Mouse (Mus musculus): ENCODE data around the gene Etnk1. TPM values are rescaled to one million over a fixed set of nuclear protein-coding genes. Genes with fewer than 3 reads are reported as not detected.

Gene Etnk1
- polyA plus RNA-seq, 1 experiment from 2014 or later = 34.2 TPM

DNA sequence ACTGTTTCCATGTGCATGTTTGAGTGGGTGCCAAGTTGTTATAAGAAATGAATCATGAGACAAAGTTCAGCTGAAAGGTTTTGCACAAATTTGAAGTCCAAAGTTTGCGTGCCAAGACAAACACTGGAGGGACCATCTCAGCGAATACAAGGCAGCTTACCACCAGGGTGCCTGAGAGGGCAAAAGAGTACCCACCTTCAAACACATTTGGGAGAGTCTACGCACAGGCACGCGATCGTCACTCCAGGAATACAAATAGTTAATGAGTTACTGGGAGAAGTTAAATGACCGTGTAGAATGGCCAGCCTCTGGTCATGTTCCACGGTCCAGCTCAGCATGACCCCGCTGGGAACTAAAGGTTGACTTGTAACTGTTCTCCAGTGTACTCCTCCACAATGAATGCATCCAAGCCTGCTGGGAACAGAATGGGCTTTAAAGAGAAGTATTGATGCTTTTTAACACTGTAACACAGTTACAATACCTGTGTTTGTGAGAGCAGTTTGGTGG lies 14.6 kb upstream of the Etnk1 start:
- Histone ChIP-seq H3K9ac (replicated peaks) (no peak overlapping the region), H3K4me1 (replicated peaks) (0 out of 2 replicates have a peak, but pooled peaks cover 4% of the 10 kb centered on the region), H3K27ac (no peak overlapping the region), H3K27me3 (no peaks in the 10 kb centered on the region; the same call in 1 of the 2 replicates), H3K9me3 (no peaks in the 10 kb centered on the region), H3K4me2 (replicated peaks) (no peak overlapping the region), H3K36me3 (no peaks in the 10 kb centered on the region), H3K4me3 (replicated peaks) (no peak overlapping the region)
- 40% methylated on average over 9 of the region's 9 CpGs for WGBS
- no peak for ATAC-seq

DNA sequence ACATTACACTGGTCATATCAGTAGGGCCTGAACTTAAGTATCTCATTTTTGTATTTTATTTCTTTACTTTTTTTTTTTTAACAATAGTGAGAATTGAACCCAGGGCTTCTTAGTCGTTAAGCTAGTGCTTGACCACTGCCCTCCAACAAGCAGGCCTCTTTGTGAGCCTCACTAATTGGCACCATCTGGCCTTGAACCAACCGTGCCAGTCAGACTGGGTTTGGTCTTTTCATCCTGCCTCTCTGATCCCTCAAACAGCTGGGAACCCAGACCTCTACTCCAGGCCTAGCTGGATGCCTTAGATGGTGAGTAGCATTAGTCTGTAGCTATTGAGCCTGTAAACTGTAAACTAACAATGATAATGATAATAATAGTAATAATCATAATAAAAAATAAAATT lies 13.9 kb upstream of the Etnk1 start:
- Histone ChIP-seq H3K9ac (replicated peaks) (no peak overlapping the region), H3K4me3 (replicated peaks) (no peak overlapping the region), H3K27ac (no peak overlapping the region), H3K36me3 (no peaks in the 10 kb centered on the region), H3K4me1 (replicated peaks) (0 out of 2 replicates have a peak, but pooled peaks cover 4% of the 10 kb centered on the region), H3K4me2 (replicated peaks) (no peak overlapping the region), H3K27me3 (no peaks in the 10 kb centered on the region; the same call in 1 of the 2 replicates), H3K9me3 (no peaks in the 10 kb centered on the region)
- ATAC-seq = no peak
- 36% methylated on average over 2 of the region's 2 CpGs for WGBS

DNA sequence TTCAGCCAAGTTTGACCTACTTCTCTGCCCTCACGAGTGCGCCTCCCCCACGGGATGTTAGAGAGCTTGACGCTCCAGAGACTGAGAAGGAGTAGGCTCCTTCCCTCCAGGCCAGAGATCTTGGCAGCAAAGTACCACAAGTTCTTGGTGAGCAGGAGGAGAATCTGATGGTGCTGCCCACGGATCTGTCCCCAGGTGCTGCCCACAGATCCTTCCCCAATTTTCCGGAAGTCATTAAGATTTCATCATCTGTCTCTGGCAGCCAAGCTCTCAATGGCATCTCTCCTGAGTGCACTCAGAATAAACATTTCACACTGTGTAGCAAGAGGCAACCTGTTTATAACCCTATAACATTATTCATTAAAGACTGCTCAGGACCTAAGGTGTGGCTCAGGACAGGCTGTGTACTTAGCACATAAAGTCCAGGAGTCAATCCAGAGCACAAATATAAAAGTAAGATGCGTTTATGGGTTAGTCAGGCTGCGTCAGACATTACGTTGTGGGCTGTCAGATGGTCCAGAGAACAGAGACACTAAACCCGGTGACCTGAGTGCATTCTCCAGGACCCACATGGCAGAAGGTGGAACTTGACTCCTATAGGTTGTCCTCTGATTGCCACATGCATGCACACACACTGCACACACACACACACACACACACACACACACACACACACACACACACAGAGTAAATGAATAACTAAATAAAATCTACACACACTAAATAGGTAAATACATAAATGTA lies 13.1 kb upstream of the Etnk1 start:
- whole genome bisulfite sequencing = 76% methylated on average over 10 of the region's 10 CpGs
- no peaks in the 10 kb centered on the region for H3K9me3 ChIP-seq
- no peaks in the 10 kb centered on the region for H3K36me3 ChIP-seq
- H3K4me3 ChIP-seq (replicated peaks) = no peak overlapping the region
- ATAC-seq = no peak
- H3K9ac ChIP-seq (replicated peaks) = no peak overlapping the region
- H3K4me2 ChIP-seq (replicated peaks) = no peak overlapping the region
- H3K4me1 ChIP-seq (replicated peaks) = 0 out of 2 replicates have a peak, but pooled peaks cover 4% of the 10 kb centered on the region
- no peak overlapping the region for H3K27ac ChIP-seq
- no peaks in the 10 kb centered on the region; the same call in 1 of the 2 replicates for H3K27me3 ChIP-seq

DNA sequence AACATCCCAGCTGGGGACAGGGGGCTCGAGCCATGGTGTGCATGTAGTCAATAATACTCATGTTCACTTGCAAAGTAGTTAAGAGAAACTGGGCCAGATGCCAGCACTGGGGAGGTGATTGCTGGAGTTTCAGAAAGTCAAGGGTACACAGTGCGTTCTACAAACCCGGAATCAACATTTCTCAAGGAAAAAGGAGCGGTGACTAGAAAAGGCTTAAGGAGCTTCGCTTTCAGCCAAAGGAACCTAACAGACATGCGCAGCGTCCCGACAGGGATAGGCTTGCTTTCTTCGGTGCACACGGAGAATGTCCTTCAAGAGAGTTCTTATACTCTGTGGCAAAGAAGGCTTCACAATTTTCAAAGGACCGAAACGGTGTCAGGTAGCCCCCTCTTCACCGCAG lies 12.1 kb upstream of the Etnk1 start:
- Histone ChIP-seq H3K27ac (no peak overlapping the region), H3K4me1 (replicated peaks) (0 out of 2 replicates have a peak, but pooled peaks cover 4% of the 10 kb centered on the region), H3K4me3 (replicated peaks) (no peak overlapping the region), H3K9me3 (no peaks in the 10 kb centered on the region), H3K27me3 (no peaks in the 10 kb centered on the region; the same call in 1 of the 2 replicates), H3K9ac (replicated peaks) (no peak overlapping the region), H3K36me3 (no peaks in the 10 kb centered on the region), H3K4me2 (replicated peaks) (no peak overlapping the region)
- 84% methylated on average over 13 of the region's 13 CpGs for WGBS
- ATAC-seq = no peak

DNA sequence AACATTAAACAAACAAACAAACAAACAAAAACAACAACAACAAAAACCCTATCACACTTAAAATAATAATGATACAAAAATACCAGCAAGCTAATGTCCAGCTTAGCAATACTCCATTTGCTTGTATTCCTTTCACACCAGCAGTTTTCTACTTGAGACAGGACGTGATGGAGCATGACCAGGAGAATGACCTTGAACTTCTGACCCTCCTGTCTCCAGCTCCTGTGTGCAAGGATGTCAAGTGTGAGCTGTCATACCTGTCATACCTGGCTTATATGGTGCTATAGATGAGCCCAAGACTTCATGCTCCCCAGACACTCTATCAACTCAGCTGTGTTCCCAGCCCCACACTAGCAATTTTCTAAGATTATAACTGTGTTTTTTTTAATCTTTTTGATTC lies 11.0 kb upstream of the Etnk1 start:
- ATAC-seq = no peak
- Histone ChIP-seq H3K4me1 (replicated peaks) (0 out of 2 replicates have a peak, but pooled peaks cover 4% of the 10 kb centered on the region), H3K4me2 (replicated peaks) (no peak overlapping the region), H3K27ac (no peak overlapping the region), H3K9me3 (no peaks in the 10 kb centered on the region), H3K9ac (replicated peaks) (no peak overlapping the region), H3K36me3 (no peaks in the 10 kb centered on the region), H3K27me3 (no peaks in the 10 kb centered on the region; the same call in 1 of the 2 replicates), H3K4me3 (replicated peaks) (no peak overlapping the region)
- 62% methylated on average over 1 of the region's 1 CpGs for WGBS

DNA sequence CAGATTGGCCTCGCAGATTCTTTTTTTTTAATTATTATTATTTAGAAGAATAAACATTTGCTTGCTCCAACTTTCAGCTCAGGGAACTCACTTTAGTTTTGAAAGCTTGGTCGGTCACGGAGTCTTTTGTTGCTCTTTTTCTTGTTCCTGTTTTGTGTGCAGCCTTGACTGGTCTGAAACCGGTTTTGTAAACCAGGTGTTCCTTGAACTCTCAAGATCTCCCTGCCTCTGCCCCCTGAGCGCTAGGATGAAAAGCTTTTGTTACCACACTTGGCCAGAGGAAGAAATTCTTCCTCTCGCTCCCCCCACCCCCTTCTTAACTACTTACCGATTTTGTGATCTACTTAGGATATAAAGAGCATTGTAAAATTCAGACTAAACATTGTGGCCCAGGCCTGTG lies 10.3 kb upstream of the Etnk1 start:
- no peak for ATAC-seq
- Histone ChIP-seq H3K9me3 (no peaks in the 10 kb centered on the region), H3K9ac (replicated peaks) (no peak overlapping the region), H3K4me3 (replicated peaks) (no peak overlapping the region), H3K36me3 (no peaks in the 10 kb centered on the region), H3K27ac (no peak overlapping the region), H3K27me3 (no peaks in the 10 kb centered on the region; the same call in 1 of the 2 replicates), H3K4me2 (replicated peaks) (no peak overlapping the region), H3K4me1 (replicated peaks) (0 out of 2 replicates have a peak, but pooled peaks cover 4% of the 10 kb centered on the region)
- 85% methylated on average over 7 of the region's 7 CpGs for WGBS

DNA sequence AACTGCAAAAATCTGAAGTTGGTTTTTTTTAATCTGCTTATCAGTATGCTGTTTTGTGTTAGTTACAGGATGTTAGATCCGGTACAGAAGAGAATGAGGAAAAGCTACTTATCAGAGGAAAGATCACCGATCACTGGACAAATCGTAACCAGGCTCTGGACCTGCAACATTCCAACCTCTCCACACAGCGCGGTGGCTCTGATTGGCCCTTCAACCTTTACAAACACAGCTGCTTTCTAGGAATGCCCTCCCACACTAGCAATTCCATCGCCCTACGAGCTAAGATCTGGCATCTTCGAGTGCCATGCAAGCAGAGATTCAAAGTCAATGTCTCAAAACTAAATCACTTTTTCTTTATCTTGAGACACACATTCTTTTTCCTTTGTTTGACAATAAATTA lies 9.6 kb upstream of the Etnk1 start:
- Histone ChIP-seq H3K9ac (replicated peaks) (no peak overlapping the region), H3K9me3 (no peaks in the 10 kb centered on the region), H3K4me1 (replicated peaks) (0 out of 2 replicates have a peak, but pooled peaks cover 6% of the 10 kb centered on the region), H3K4me3 (replicated peaks) (no peak overlapping the region), H3K4me2 (replicated peaks) (no peak overlapping the region), H3K36me3 (no peaks in the 10 kb centered on the region), H3K27me3 (no peaks in the 10 kb centered on the region; the same call in 1 of the 2 replicates), H3K27ac (no peak overlapping the region)
- no peak for ATAC-seq
- 89% methylated on average over 8 of the region's 8 CpGs for WGBS

DNA sequence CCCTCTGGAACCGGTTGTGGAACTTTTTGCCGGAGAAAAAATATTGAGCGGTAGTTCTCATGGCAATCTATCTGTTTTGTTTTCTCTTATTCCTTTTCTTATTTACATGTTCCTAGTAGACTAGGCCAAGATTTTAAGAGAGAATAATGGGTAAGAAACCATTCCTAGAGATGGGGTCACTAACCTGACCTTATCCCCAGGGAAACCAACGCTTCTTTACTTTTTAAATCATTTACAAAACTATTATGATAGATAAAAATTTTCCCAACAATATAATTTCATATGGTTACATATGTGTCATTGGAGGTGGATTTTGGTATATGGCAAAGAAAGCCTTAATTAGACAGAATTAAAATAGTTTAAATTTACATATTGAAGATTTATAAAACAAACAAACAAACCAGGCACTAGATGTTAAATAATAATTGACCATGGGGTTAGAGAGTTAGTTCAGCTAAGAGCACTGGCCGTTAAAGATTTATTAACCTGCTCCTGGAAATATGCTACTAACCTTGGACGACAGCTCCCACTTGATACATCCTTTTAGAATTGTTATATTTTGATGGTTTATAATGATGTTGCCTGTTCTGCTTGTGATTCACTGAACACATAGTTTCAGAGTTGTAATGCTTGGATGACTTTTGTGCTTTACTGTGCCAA lies 6.3 kb upstream of the Etnk1 start:
- WGBS = 92% methylated on average over 6 of the region's 6 CpGs
- Histone ChIP-seq H3K9ac (replicated peaks) (no peak overlapping the region), H3K36me3 (no peaks in the 10 kb centered on the region), H3K4me2 (replicated peaks) (no peak overlapping the region), H3K4me3 (replicated peaks) (no peak overlapping the region), H3K27ac (no peak overlapping the region), H3K27me3 (no peaks in the 10 kb centered on the region), H3K9me3 (no peaks in the 10 kb centered on the region), H3K4me1 (replicated peaks) (0 out of 2 replicates have a peak, but pooled peaks cover 3% of the 10 kb centered on the region)
- no peak for ATAC-seq

DNA sequence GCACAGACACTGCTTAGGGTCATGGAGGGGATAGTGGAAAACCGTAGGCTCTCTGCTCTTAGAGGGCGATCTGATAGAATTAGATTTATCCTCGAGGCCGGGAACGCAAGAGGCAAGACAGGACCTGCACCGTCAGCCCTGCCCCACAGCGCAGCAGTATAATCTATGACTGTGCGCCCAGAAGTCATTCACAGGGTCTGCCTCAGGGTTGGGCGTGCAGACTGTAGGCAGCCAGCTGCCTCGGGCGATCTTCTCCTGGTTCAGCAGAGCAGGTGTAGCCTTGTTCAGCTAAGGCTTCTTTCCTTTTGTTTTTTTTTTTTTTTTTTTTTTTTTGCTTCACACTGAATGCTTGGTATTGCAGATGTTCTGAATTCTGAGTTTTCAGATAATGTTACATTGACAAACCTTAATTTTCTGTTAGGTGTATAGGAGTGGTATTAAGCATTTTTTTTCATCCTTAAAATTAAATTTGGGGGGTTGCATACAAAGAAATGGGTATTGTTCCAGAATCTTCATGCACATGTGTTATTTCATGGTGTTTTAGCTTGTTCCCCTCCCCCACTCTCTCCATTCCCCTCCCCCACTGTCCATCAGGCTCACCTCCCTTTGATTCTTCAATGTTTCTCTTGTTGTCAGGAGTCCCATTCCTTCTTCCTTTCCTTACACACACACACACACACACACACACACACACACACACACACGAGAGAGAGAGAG lies 4.7 kb upstream of the Etnk1 start:
- H3K9ac ChIP-seq (replicated peaks) = no peak overlapping the region
- H3K4me1 ChIP-seq (replicated peaks) = peaks cover 9% of the 10 kb centered on the region
- no peaks in the 10 kb centered on the region for H3K36me3 ChIP-seq
- WGBS = 53% methylated on average over 11 of the region's 12 CpGs
- H3K4me2 ChIP-seq (replicated peaks) = no peak overlapping the region
- ATAC-seq = no peak
- H3K27me3 ChIP-seq = no peaks in the 10 kb centered on the region
- no peaks in the 10 kb centered on the region for H3K9me3 ChIP-seq
- H3K27ac ChIP-seq = no peak overlapping the region
- H3K4me3 ChIP-seq (replicated peaks) = no peak overlapping the region

DNA sequence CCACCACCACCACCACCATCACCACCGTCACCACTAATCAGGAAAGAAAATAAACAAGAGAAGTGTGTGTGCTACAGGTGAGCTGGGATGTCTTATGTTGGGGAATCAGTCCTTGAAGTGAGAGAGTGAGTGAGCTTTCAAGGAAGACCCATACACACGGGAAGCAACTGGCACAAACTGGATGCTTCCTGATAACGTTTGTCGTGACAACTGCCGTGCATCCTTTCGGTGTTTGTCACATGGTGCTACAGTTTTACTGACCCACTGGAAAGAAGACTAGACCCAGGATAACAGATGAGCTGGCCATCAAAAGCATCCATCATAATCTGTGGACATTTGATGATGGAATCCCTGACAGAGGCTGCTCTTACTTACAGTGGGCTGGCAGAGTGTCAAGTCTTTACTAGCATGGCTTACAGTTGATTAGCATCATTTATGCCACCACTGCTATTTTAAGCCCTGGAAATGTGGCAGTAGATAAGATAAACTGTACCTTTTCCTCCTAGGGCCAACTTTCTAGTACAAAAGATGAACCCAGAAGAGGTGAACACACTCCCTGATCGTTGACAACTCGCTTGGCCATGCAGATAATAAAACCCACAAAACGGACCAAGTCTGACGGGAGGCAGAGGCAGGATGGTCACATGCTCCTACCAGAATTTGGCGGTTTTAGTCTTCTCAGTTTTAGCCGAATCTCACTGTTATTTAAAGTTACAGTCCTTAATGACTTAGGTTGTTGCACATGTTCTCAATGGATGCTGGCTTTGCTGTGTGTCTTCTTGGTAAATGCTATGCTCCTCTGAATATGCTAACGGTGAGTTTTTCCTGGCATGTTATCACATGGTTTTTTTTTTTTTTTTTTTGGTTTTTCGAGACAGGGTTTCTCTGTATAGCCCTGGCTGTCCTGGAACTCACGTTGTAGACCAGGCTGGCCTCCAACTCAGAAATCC lies 2.8 kb upstream of the Etnk1 start:
- Histone ChIP-seq H3K4me1 (replicated peaks) (peaks cover 20% of the 10 kb centered on the region), H3K9ac (replicated peaks) (no peak overlapping the region), H3K36me3 (no peaks in the 10 kb centered on the region), H3K4me3 (replicated peaks) (no peak overlapping the region), H3K27me3 (no peaks in the 10 kb centered on the region), H3K27ac (no peak overlapping the region), H3K4me2 (replicated peaks) (no peak overlapping the region), H3K9me3 (no peaks in the 10 kb centered on the region)
- WGBS = 93% methylated on average over 15 of the region's 15 CpGs
- no peak for ATAC-seq

DNA sequence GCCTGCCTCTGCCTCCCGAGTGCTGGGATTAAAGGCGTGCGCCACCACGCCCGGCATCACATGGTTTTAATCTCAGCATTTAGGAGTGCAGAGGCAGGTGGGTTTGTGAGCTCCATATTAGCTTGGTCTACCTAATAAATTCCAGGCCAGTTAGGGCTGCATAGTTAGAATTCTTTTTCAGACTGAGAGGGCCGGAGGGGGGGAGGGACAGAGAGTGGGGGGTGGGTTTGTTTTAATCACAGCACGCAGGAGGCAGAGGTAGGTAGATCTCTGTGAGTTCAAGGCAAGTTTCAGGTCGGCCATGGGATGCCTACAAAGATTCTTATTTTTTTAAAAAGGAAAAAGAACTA lies 2.1 kb upstream of the Etnk1 start:
- Histone ChIP-seq H3K4me3 (replicated peaks) (no peak overlapping the region), H3K4me1 (replicated peaks) (peaks cover 26% of the 10 kb centered on the region), H3K4me2 (replicated peaks) (no peak overlapping the region), H3K27ac (no peak overlapping the region), H3K9me3 (no peaks in the 10 kb centered on the region), H3K36me3 (no peaks in the 10 kb centered on the region), H3K27me3 (no peaks in the 10 kb centered on the region), H3K9ac (replicated peaks) (no peak overlapping the region)
- ATAC-seq = no peak
- WGBS = 89% methylated on average over 8 of the region's 8 CpGs
